Mouse (Mus musculus) kidney, postnatal 25 days (tissue): ENCODE measurements around the gene Slc29a3.
"Not testable (repeated sequence)": the region's sequence is repeated elsewhere in the genome, so short reads cannot be mapped to it uniquely, and the experiment has no call there.

Experiments
- DNase-seq, 2 experiments: peaks; one replicate each; pipeline ENCODE4 v3.0.0; 2021; ENCODE audit warnings: mixed read lengths in 2 of 2

The Slc29a3 gene

GRCm38 (mm10) chr10:60723345-60723744 is 29.2 kb downstream of the Slc29a3 start:
- peak in 1 of 2 experiments; percentile 18 for DNase-seq

GRCm38 (mm10) chr10:60721640-60722039 is 31.0 kb downstream of the Slc29a3 start:
- DNase-seq = no peak

GRCm38 (mm10) chr10:60720461-60720860 is 32.1 kb downstream of the Slc29a3 start:
- no peak for DNase-seq

GRCm38 (mm10) chr10:60718491-60718890 is 34.1 kb downstream of the Slc29a3 start:
- no peak for DNase-seq

- DNase-seq = peak in 1 of 2 experiments; percentile 32
These were observed 36.1 kb downstream of the Slc29a3 start for GRCm38 (mm10) chr10:60716449-60716848.

GRCm38 (mm10) chr10:60712299-60712698 is 40.3 kb downstream of the Slc29a3 start:
- not testable (repeated sequence) for DNase-seq

GRCm38 (mm10) chr10:60708837-60709236 is 43.8 kb downstream of the Slc29a3 start:
- peak; percentile 70 to 92 for DNase-seq

GRCm38 (mm10) chr10:60706268-60706667 is 46.3 kb downstream of the Slc29a3 start:
- no peak for DNase-seq

GRCm38 (mm10) chr10:60705134-60705533 is 47.5 kb downstream of the Slc29a3 start:
- no peak for DNase-seq

GRCm38 (mm10) chr10:60697775-60698174 is 54.8 kb downstream of the Slc29a3 start:
- no peak for DNase-seq

- DNase-seq = peak; percentile 67 to 73
These were observed 55.6 kb downstream of the Slc29a3 start for GRCm38 (mm10) chr10:60696975-60697374.

GRCm38 (mm10) chr10:60696390-60696789 is 56.2 kb downstream of the Slc29a3 start, which contains the start of gene Cdh23:
Cdh23 (minus strand) TSS chr10:60696490.
- no peak for DNase-seq

GRCm38 (mm10) chr10:60691671-60692390 is 60.8 kb downstream of the Slc29a3 start:
- no peak for DNase-seq

- peak in 1 of 2 experiments; percentile 27 for DNase-seq
These were observed 61.6 kb downstream of the Slc29a3 start for GRCm38 (mm10) chr10:60690960-60691359.

GRCm38 (mm10) chr10:60689396-60689795 is 63.2 kb downstream of the Slc29a3 start:
- no peak for DNase-seq

GRCm38 (mm10) chr10:60687011-60687776 is 65.4 kb downstream of the Slc29a3 start:
- DNase-seq = peak; percentile 57 to 69

GRCm38 (mm10) chr10:60686641-60686975 is 66.0 kb downstream of the Slc29a3 start:
- no peak for DNase-seq

GRCm38 (mm10) chr10:60685764-60686640 is 66.6 kb downstream of the Slc29a3 start:
- no peak for DNase-seq

- DNase-seq = no peak
These were observed 73.7 kb downstream of the Slc29a3 start for GRCm38 (mm10) chr10:60678926-60679325.

GRCm38 (mm10) chr10:60677319-60677718 is 75.3 kb downstream of the Slc29a3 start:
- DNase-seq = no peak

GRCm38 (mm10) chr10:60670166-60670565 is 82.4 kb downstream of the Slc29a3 start:
- no peak for DNase-seq

- no peak for DNase-seq
These were observed 84.0 kb downstream of the Slc29a3 start for GRCm38 (mm10) chr10:60668591-60668990.
